Mouse (Mus musculus) heart, postnatal 25 days (tissue): ENCODE data around the gene Dstyk. TPM values are rescaled to one million over a fixed set of nuclear protein-coding genes. Genes with fewer than 3 reads are reported as not detected.

ENCODE experiments used
- DNase-seq: peaks from one replicate; pipeline ENCODE4 v3.0.0; 2022; ENCODE audit warnings: low spot score
- intact Hi-C: fragments of 180-260 bp; cut with DNase I; formaldehyde crosslinking; loops from one replicate; pipeline ENCODE4 v1.15.1; 2025
- total RNA-seq, 2 experiments: library from RNA; stranded (reverse); gene quantifications; 2 replicates each; pipeline ENCODE4 v1.2.3; 2021

The Dstyk gene
- 10 to 100 TPM; 17.4 TPM for total RNA-seq

DNA sequence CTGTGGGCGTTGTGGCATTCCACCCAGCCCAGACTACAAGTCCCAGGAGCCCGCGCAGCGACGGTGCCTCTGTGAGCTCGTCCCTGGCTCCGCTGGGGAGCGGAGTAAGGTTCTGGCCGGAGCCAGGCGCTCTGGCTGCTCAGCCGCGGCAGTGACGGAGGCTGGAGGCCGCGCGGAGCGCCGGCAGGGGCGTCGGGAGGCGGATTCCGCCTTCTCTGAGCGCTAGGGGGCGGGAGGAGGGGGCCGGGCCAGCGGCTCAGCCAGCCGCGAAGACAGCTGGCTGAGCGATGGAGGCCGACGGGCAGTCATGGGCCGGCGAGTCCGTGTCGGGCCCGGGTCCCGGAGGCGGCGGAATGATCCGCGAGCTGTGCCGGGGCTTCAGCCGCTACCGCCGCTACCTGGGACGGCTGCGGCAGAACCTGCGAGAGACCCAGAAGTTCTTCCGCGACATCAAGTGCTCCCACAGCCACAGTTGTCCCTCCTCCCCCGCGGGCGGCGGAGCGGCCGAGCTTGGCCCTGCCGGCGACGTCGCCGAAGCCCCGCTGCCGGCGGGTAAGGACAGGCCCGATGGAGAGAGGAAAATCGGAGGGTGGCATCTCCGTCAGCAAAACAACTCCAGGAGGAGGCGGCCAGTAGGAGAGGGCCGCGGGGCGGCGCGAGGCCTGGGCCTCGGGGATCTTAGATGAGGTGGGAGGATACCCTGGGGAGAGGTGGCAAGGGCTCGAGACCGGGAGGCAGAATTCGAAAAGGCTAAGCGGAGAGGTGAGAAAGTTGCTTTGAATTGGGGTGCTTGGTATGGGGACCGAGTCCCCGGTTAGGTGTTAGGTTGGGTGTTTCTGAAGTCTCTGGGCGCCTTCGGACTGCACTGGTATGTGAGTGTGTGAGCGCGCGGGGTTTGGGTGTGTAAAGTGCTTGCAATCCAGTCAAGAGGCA, at the start of gene Dstyk:
TSS of gene Dstyk (plus strand) at position 237 of the 933 bp plus-strand sequence.
- intact Hi-C loops: loop anchor here (2.0 kb wide), 3 partner anchors 27 to 59 kb away; partner anchors contain the start of genes Rbbp5 and Tmcc2
- peak; percentile 91 for DNase-seq

DNA sequence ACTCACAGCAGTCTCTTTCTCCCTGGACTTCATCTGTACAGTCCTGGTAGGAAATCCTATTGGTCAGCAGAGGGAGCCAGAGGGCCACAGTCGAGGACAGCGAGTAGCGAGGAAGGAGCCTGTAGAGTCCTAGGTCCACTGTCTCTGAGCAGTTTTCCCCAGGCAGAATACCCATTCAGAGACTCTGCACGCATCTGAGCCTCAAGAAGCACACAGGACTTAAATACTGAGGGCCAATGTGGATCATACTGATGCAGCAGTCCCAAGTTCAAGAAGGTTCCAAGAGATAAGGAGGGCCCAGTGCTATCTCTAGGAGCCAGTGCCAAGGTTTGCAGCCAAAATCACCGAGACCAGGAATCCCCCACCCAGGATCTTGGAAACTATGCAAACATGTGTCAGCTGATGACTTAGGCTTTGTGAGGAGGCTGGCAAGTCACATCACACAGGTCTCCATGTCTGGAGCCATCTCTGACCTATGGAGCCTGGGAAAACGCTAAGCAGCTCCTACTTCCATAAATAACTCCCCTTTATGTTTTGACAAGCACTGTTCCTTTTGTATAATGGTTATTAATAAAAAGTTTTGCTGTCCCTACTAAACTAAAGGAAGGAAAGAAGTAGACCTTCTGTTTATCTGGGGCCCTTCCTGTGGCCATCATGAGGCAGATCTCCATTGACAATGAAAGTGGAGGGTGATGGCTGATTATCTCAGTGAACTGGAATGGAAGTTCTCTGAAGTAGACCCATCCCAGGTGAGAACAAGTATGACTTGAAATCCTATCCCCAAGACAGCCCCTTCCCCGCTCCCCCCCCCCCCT, 49.5 kb upstream of the Dstyk start:
- peak; percentile 69 for DNase-seq
- intact Hi-C loops: loop anchor here (2.0 kb wide), 4 partner anchors 23 to 153 kb away; partner anchors contain the start of genes Dstyk and Tmcc2

DNA sequence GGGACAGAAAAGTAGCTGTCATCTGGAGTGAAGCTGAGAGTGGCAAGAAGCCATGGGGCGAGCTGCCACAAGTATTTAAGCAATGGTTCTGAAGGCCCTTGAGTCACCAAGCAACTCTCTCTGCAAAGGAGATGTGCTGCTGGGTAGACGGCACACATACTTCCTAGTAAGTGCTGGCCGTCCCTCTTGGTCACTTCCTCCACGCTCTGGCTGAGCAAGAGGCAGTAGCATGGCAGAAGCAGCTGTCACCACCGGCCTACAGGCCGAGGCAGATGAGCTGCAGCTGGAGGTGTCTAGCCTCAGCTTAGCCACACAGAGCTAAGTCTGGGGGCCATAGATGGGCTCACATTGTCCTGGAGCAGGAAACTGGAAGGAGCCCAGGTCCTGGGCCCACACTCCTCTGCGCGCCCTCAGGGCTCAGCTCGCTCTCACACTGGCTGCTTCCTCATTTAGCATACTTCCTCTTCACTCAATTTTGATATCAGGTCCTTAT, 46.6 kb upstream of the Dstyk start:
- peak; percentile 41 for DNase-seq
- intact Hi-C loops: loop anchor here (5.0 kb wide), 1 partner anchor 222 kb away; no protein-coding TSS in a partner anchor

DNA sequence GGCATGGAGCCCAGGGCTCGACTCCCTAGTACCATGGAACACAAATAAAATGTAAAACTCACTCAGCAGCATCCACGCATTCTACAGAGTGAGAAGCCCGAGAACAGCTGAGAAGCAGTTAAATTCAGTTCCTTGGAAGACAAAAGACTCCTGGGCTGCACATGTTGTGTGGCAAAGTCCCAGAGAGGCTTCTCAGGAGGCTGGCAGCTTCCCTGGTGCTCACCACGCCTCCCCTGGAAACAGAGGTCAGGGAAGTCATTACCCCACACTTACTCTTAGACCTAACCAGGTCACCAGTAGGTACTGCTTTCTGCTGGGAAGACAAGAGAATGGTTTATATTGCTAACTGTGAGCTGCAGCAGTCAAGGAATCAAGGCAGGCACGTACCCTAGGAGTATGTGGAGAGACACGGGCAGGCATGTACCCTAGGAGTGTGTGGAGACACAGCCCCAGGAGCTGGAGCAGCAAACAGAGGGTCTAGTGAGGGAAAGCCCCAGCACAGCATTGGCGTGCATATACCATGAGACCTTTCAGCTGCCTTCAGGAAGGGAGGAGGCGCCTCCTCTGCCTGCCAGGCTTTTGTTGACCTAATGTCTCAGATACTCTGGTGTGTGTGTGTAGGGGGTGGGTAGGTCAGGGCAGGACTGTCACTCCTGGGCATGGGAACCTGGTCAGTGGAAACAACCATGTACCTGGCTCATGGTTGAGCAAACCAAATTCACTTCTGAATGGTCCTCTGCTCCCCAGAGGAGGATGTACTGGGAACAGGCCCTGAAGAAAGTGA, 45.9 kb upstream of the Dstyk start:
- DNase-seq: no peak
- intact Hi-C loops: loop anchor here (2.0 to 5.0 kb wide), 2 partner anchors 17 to 221 kb away; no protein-coding TSS in a partner anchor

DNA sequence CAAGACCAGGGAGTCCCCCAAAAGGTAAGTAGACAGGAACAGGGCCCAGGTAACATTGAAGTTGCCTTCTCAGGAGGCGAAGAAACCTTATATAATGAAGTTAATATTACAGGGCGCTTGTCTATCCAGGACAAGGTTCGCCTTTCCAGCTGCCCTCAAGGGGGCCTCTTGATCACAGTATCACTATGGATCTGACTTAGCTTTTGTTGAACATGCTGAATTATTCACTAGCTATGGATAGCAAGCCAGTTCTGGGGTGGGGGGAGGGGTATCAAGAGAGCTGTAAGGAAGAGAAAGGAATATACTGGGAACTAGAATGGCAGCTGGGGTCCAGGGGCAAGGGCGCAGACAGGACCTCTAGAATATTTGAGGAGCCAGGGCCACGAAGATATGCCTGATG, 45.0 kb upstream of the Dstyk start:
- intact Hi-C loops: loop anchor here (2.0 to 5.0 kb wide), 2 partner anchors 16 to 220 kb away; no protein-coding TSS in a partner anchor
- DNase-seq: no peak

DNA sequence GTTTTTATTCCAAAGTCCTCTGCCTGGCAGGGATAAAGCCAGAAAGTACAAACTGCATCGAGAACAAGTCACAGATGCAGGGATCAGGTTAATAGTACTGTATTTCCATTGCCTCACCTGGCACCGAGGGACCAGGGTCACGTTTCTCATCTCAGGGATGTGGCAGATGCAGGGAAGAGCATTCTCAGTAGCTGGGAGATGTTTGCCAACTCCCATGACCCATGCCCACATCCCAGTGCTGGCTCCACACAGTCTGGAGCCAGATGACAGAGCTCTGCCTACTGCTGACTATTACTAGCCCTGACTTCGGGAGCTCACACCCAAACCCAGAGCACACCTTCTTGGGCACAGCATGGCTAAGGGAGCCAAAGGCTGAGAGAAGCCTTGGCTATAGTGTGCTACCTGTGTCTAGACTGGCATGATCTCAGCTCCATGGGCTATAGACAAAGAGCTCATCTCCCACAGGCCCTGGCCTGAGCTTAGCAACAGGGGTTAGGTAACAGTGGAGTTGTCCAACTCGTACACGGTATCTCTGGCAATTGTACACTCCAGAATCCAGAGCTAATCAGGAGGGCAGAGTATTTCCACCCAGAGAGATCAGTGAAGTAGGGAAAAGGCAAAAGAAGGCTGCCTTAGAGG, 44.3 kb upstream of the Dstyk start:
- intact Hi-C loops: loop anchor here (2.0 to 5.0 kb wide), 2 partner anchors 16 to 219 kb away; no protein-coding TSS in a partner anchor

DNA sequence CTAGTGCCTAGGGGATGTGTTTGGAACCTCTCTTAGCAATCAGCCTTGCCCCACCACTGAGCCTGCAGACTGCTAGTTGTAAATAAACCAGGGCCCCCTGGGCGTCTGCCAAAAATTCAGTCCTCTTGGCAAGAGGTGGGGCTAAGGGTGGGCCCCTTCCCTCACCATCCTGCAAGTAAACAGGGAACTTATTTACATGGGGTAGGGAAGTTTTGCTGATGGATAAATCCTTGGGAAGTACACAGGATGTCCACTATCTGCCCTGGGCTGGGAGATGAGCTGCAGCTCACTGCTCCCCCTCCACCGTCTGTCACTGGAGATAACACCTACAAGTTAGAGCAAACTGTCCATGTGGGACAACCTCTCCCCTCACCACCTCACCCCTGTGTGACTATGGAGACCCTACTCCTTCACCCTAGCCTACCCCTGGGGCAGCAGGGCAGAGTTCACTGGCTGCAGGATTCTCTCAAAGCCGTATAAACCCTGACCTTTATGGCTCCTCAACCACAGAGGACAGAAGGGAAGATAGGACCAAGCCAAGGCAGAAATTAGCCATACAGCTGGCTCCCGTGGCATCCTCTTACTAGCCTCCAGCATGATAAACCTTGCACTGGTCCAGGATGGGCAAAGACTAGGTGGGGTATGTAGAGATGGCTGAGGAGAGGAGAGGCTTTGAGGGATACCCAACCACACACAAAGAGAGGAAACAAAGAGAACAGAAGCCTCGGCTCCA, 43.0 kb upstream of the Dstyk start:
- no peak for DNase-seq
- intact Hi-C loops: loop anchor here (5.0 kb wide), 1 partner anchor 218 kb away; no protein-coding TSS in a partner anchor

More for the DNA sequence above, 44.3 kb upstream of the Dstyk start:
- no peak for DNase-seq

DNA sequence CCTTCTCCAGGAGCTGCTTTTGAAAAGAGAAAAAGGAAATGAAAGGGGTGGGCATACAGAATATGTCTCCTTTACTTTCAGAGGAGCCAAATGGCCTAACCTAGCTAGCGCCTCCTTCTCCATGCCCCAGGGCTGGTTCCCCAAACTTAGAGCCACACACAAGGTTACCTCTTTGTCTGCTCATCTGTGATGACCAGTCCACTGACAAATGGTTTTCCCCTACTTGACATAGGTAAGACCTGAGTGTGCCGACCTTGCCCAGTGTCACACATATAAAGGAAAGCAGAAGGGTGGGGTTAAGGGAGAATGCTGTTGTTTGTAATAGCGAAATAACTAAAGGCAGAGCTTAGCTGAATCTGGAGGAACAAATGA, 42.5 kb upstream of the Dstyk start:
- intact Hi-C loops: loop anchor here (5.0 kb wide), 1 partner anchor 217 kb away; no protein-coding TSS in a partner anchor
- DNase-seq: no peak

DNA sequence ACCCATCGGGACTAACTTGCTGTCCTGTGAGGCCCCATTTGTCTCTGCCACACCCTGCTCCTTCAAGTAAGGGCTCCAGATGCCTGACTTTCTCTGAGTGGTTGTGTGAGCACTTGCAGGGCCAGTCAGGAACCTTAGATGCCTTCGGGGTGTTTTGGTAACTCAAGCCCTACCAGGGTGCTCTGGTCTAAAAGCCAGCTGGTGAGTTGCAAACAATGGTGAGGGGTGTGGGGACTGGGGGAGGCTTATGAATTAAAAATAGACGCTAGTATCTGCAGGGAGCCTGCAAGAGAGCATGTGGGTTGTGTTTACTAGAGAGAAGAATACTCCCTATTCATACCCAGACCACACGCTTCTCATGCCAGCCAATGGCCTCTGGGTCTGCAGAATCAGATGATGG, 42.1 kb upstream of the Dstyk start:
- no peak for DNase-seq
- intact Hi-C loops: no loop called here

DNA sequence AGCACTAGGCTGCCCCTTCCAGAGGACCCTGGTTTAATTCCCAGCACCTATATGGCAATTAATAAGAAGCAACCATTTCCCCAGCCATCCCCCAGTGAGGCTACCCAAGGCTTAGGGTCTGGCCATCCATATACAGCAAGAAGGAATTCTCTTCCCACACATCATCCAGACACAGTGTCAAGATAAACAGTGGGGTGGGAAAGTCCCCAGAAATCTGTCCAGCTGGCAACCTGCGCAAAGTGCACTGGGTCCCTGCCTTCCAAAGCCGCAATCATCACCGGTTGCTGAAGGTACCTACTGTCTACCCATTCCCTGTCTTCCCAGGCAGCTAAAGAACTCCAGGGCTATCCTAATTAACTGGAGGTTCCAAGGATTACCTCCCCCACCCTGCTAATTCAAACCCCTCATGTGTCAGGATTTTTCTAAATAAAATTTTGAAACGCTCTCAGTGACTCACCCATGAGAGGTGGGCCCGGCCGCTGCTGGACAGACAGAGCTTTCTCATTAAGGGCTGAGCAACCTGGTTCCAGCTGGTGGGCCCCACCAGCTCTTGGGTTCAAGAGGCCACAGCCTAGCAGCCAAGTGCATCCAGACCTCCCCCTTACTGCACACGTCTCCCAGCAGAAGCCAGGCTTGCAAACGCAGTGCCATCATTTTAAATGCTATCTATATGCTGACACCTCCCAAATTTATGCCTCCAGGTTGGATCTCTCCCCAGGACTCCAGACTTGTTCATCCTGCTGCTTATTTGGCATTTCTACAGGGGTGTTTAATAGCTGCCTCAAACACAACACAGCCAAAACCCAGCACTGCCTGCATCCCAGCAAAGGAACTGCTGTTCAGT, 40.9 kb upstream of the Dstyk start:
- DNase-seq: no peak

DNA sequence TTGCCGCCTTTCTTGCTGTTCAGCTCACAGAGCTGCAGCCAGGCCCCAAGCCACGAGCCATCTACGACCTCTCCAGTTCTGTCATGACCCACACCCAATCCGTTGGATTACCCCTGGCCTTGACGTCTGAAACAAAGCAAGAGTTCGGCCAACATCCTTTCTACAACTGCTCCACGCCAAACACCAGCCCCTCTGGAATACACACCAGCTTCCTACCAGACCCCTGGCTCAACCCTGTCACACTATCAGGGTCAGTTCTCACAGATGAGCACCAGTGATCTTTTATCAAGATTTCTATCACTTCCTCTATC, 40.3 kb upstream of the Dstyk start:
- peak; percentile 46 for DNase-seq
- intact Hi-C loops: no loop called here

More for the DNA sequence above, 40.9 kb upstream of the Dstyk start:
- intact Hi-C loops: no loop called here

DNA sequence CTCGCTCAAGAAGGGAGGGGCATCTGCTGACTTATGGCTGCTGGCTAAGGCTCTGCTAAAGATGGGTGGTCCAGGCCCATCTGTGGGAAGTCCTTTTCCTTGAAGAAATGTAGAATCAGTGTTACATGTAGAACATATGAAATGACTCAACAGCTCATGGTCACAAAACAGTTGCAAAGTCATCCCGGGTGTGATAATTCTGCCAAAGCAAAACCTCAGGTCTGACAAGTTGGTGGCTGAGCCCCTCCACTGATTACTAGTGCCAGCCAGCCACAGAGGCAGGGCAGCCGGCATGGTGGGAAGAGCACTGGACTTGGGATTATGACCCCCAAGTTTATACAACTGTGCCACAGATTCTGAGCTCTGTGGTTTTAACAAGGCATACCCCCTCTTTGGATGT, 39.5 kb upstream of the Dstyk start:
- intact Hi-C loops: no loop called here
- no peak for DNase-seq

DNA sequence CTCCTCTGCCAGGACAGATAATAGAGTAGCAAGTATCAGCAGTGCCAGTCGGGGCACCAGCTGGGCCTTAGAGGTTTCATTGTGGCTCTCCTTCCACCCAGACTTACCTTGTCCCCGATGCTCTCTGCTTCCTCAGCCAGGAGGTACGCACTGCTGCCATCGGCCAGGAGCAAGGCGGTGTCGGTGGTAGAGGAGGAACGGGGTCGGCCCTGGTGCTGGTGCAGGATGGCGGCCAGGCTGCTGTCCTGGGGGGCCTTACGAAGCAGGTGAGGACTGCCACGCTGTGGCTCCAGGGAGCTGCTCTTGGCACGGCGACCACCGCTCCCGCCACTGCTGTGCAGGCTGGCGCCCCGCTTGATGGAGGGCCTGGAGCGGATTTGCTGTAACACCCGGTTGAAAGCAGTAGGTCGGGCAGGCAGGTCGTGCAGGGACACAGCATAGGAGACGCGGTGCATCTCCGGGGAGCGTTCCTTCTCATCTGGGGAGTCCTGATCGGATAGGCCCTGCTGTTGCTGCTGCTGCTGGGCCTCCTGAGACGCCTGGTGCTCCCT, 36.7 kb upstream of the Dstyk start:
- intact Hi-C loops: no loop called here

DNA sequence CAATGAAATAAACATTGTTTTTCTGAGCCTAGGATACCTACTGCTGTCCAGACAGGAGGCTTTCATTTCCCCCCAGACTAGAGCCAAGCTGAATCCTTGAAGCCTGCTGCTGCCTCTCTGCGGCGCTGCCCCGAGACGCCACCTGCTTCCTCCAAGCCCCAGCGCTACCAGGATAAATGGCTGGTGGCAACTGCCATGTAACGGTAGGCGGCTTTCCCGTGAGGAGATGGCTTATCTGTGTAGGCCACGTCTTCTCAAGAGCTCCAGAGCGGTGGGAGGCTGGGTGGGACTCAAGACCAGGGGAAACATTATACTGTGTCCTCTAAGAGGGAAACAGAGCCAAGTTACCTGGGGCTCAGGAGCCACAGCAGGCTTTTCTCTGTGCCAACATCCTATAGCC, 35.4 kb upstream of the Dstyk start:
- no peak for DNase-seq
- intact Hi-C loops: no loop called here

More for the DNA sequence above, 36.7 kb upstream of the Dstyk start:
- DNase-seq: no peak

DNA sequence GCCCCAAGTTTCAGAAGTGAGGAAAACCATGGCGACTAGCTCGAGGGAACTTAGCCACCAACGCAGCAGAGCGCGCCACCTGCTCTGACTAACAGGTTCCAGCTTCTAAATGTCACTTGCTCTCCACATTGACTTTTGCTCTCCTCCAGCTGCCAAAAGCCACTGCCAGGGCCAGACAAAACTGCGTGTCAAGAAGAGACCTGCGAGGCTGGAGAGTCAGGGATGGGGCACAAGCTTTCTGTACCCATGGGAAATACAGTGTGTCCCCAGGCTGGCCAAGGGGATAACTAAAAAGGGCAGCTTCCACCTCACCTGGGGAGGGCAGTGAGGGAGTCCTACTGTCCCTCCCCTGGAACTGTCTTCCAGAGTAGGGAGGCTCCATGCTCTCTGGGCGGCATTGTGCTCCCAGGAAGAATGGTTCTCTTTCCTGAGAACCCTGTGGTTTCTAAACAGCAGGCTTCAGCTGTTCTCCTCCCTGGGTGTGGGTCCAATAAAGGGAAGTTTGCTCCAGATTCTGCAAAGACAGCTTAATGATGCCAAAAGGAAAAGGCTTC, 33.3 kb upstream of the Dstyk start:
- peak; percentile 50 for DNase-seq
- intact Hi-C loops: no loop called here

DNA sequence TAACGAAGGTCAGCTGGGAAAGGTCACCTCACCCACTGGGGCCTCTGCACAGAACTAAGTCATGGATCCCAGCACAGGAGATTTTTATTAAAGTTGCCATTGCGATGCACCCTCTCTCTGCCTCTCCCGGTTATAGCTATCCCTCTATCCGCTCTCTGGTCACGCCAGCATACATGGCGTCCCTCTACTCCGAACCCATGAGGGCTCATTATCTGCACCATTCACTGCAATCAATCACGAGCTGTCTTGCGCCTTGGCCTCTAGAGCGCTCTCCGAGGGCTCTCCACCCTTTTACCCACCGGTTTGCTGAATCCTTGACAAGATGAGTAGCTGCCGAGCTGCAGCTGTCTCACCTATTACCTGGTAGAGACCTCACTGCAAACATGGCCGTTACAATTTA, 32.1 kb upstream of the Dstyk start:
- DNase-seq: no peak
- intact Hi-C loops: no loop called here

DNA sequence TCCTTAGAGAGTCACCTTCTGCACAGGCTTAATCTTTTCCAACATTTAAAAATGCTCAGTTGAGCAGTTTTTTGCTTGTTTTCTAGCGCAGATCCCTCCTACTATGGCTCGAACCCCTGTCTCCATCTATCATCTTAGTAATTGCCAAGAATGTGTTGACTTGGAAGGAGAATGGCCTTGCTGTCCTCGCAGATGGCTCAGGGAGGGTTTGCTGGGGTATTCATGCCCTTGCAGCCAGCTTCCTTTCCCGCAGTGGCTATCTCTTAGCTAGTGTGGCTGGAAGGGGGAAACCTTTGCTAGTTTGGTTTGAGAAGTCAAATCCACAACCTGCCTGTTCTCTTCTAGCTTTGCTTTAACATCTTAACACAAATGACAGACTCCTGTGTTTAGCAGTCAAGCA, 31.6 kb upstream of the Dstyk start:
- DNase-seq: no peak
- intact Hi-C loops: no loop called here
